Mouse (Mus musculus) cerebral cortex, adult 2 months (tissue): ENCODE data around the gene Irf2bp1.

Experiments
- WGBS: fragments of 180-500 bp; shearing (Covaris S2); methylation state at CpG from one replicate; pipeline ENCODE4 v1.1.7; 2018; 5-methylcytosine and 5-hydroxymethylcytosine counted together

The Irf2bp1 gene

GRCm38 (mm10) chr7:19003902-19004630 is at the start of gene Irf2bp1:
TSS of gene Irf2bp1 (plus strand) at chr7:19004044.
- under 1% methylated on average over 90 of the region's 90 CpGs for WGBS

DNA sequence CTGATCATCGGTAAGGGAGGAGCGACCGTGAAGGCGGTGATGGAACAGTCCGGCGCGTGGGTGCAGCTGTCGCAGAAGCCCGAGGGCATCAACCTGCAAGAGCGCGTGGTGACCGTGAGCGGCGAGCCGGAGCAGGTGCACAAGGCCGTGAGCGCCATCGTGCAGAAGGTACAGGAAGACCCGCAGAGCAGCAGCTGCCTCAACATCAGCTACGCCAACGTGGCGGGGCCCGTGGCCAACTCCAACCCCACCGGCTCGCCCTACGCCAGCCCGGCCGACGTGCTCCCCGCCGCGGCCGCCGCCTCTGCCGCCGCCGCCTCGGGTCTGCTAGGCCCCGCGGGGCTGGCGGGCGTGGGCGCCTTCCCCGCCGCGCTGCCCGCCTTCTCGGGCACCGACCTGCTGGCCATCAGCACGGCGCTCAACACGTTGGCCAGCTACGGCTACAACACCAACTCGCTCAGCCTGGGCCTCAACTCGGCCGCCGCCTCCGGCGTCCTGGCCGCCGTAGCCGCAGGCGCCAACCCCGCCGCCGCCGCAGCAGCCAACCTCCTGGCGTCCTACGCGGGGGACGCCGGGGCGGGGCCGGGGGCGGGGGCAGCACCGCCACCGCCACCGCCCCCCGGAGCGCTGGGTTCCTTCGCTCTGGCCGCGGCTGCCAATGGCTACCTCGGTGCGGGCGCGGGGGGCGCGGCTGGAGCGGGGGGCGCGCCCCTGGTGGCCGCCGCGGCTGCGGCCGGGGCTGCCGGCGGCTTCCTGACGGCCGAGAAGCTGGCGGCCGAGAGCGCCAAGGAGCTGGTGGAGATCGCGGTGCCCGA is 46.1 kb upstream of the Irf2bp1 start:
- WGBS: 2% methylated on average over 101 of the region's 107 CpGs

DNA sequence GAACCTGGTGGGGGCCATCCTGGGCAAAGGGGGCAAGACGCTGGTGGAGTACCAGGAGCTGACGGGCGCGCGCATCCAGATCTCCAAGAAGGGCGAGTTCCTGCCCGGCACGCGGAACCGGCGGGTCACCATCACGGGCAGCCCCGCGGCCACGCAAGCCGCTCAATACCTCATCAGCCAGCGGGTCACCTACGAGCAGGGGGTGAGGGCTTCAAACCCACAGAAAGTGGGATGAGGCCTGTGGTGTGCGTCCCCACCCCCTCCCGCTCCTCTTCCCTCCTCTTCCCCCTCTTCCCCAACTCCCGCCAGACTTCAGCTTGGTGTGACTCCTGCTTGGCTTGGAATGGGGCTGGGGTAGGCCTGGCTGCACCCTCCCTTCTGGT is 45.5 kb upstream of the Irf2bp1 start:
- WGBS: 15% methylated on average over 20 of the region's 21 CpGs

DNA sequence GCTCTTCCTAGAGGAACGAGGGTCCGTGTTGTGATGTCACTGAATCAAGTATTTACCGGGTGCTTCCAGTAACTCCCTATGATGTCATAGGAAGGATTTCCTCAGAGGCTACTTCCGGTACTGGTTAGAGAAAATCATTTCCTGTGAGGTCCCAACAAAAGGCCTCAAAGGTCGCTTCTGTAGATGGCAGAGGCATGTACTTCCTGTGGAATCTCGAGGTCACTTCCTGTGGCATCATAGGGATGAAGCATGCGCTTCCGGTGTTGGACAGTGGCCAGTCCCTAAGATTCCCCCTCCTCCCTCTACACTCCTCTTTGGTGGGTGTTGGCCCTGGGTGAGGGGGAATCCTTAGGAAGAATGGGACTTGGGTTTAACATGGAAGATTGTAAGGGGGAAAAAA is 44.4 kb upstream of the Irf2bp1 start:
- 54% methylated on average over 8 of the region's 8 CpGs for WGBS

GRCm38 (mm10) chr7:18962171-18962792 is 41.6 kb upstream of the Irf2bp1 start:
- WGBS: 25% methylated on average over 17 of the region's 17 CpGs

DNA sequence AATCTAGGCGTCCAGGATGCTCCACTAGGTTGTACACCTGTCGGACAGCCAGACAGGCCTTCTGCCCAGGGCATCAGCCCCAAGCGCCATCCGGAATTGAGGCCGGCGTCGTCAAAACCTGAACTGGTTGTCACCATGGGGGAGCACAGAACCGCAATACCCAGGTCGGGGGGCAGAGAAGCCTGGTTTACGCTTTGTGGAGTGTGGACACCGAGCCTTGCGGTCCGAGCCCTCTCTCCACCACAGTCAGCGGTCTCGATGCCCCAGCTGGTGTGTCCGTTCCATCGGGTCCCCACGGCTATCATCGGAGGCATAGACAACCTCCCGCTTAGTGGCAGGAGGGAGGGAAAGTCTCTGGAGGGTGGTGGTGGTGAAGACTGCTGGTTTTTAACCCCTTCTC is 41.0 kb upstream of the Irf2bp1 start:
- WGBS: 26% methylated on average over 20 of the region's 20 CpGs

GRCm38 (mm10) chr7:18963294-18963843 is 40.5 kb upstream of the Irf2bp1 start:
- WGBS: 20% methylated on average over 19 of the region's 19 CpGs

DNA sequence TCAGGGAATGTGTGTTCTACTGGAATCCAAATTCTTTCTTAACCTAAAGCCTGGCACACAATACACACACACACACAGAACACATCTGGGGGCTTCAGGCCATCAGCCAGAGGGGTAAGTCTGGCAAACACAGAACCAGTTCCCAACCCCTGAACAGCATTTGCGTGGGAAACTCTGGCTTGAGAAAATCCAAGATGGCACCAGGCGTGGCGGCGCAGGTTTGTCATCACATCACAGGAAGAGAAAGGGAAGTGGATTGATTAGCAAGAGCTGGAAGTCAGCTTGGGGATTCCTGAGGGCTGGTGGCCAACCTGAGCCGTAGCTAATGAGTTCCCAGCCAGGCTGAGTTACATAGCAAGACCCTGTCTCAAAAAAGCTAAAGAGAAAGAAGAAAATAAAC is 38.5 kb upstream of the Irf2bp1 start:
- 59% methylated on average over 5 of the region's 5 CpGs for WGBS

DNA sequence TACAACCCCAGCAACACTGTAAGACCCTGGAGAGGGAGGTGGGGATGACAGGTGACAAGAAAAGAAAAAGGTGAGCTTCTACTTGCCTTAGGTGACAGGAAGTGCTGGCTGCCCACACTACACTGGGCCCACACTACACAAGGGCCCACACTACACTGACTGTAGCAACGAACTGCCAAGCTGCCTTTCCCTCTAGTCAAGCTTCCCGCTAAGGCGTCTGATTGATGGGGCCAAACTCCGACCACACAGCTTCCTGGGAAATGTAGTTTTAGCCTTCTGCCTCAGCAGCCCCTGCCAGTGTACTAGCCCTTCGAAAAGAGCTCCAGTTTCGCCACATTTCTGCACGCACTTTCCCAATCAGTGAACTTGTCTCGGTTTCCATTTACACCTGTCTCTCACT is 36.2 kb upstream of the Irf2bp1 start:
- 8% methylated on average over 8 of the region's 8 CpGs for WGBS

- WGBS: 77% methylated on average over 3 of the region's 3 CpGs
Observed at GRCm38 (mm10) chr7:18970956-18971355, 32.9 kb upstream of the Irf2bp1 start.

- whole genome bisulfite sequencing: 65% methylated on average over 9 of the region's 9 CpGs
Observed at GRCm38 (mm10) chr7:18978381-18978780, 25.5 kb upstream of the Irf2bp1 start.

DNA sequence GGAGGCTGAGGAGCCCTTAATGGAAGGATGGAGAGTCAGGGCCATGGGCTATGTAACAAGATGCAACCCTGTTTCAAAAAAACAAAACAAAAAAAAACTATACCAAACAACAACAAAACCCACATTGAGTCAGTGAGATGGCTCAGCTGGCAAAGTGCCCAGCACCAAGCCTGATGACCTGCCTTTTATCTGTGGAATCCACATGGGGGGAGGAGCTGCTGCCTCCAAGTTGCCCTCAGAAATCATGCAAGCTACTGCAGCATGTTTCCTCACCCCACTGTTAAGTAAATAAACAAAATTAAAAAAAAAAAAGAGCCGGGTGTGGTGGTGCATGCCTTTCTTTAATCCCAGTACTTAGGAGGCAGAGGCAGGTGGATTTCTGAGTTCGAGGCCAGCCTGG is 17.3 kb upstream of the Irf2bp1 start:
- 81% methylated on average over 2 of the region's 2 CpGs for WGBS

GRCm38 (mm10) chr7:18987100-18987499 is 16.7 kb upstream of the Irf2bp1 start, which contains the start of gene Nanos2:
TSS of gene Nanos2 (plus strand) at chr7:18987400.
- 76% methylated on average over 2 of the region's 2 CpGs for WGBS

GRCm38 (mm10) chr7:18987747-18988146 is 16.1 kb upstream of the Irf2bp1 start:
- 79% methylated on average over 13 of the region's 13 CpGs for WGBS

DNA sequence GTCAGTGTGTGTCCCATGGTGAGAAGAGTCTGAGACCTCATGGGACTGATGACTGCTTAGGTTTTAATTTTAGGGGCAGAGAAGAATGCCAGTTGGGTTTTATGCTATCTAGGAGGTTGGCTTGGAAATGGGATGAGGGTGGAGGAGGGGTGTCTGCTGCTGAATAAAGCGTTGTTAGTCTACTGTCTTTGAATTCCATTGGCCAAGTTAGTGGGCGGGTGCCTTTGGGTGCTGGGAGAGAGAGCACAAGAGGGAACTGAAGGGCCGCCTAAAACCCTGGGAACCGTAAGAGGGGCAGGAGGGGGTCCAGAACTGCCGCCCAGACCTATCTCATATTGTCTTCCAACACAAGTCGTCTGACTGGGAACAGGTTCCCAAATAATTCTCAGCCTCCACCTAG is 15.1 kb upstream of the Irf2bp1 start:
- WGBS: 73% methylated on average over 6 of the region's 6 CpGs

GRCm38 (mm10) chr7:18989995-18990394 is 13.8 kb upstream of the Irf2bp1 start:
- WGBS: 5% methylated on average over 5 of the region's 5 CpGs

- WGBS: under 1% methylated on average over 37 of the region's 37 CpGs
Observed at GRCm38 (mm10) chr7:18990601-18991295, 13.1 kb upstream of the Irf2bp1 start, which contains the start of gene Mypop. TSS of gene Mypop (plus strand) at chr7:18991245.

DNA sequence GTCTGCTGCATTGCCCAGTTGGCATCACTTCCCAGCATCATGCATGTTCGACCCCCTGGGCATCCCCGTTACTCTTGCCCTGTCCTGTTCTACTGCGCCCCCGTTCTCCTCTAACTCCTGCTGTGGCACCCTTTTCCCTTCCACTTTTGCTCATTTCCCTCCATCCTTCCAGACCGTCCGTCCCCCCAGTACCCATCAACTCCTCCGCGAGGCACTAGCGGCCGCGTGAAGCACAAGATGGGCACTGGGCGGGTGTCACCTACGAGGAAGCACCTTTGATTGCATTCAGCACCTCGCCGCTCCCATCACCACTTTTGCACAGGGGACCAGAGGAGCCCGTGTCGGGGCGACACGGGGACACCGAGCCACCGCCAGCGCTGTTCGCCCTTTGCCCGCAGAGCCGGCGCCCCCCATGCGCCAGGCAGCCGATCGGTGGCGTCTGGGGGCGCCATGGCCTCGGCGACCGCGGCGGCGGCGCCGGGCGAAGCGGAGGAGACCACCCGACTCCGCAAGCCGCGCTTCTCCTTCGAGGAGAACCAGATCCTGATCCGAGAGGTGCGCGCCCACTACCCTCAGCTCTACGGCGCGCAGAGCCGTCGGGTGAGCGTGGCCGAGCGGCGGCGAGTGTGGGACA is 12.1 kb upstream of the Irf2bp1 start:
- WGBS: 1% methylated on average over 59 of the region's 59 CpGs

DNA sequence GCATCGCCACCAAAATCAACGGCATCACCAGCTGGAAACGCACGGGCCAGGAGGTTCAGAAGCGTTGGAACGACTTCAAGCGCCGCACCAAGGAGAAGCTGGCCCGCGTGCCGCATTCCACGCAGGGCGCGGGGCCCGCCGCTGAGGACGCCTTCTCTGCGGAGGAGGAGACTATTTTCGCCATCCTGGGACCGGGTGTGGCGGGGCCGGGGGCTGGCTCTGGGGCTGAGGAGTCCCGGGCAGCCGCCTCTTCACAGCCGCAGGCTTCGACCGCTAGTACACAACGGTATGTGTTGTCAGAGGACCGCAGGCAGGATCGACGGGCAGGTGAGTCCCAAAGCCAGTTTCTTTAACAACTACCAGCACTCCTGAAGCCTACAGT is 11.6 kb upstream of the Irf2bp1 start:
- 3% methylated on average over 31 of the region's 31 CpGs for WGBS

DNA sequence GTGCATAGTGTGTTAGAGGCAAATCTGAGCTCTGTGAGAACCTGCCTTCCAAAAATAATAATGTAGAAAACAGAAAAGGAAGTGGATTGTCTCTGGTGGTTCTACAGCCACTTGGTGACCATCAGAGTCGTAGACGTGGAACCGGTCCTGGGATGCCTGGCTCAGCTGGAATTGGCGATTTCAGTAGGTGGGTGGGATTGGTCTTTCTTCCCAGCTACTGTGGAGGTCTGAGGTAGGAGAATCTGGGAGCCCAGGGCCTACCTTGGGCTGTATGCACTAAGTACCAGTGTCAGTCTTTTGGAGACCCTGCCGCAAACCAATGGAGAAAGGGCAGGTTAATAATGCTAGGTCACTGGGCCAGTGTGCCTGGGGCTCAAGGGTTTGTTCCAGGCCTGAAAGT is 10.8 kb upstream of the Irf2bp1 start:
- 74% methylated on average over 5 of the region's 5 CpGs for WGBS

GRCm38 (mm10) chr7:18998835-18999234 is 5.0 kb upstream of the Irf2bp1 start:
- WGBS: 48% methylated on average over 9 of the region's 9 CpGs
